Mouse (Mus musculus) NIH3T3 (cell line): ENCODE data around the gene Gnb3.

Experiments
- DNase-seq: peaks from one replicate; pipeline ENCODE4 v3.0.0-alpha.2; 2012; ENCODE audit warnings: low read depth

Gene Gnb3

GRCm38 (mm10) chr6:124840241-124841167 lies at the start of gene Gnb3:
Gene Gnb3 (minus strand): TSS chr6:124840275.
- DNase-seq = no peak

GRCm38 (mm10) chr6:124888555-124889125 lies 48.6 kb upstream of the Gnb3 start:
- DNase-seq = no peak

GRCm38 (mm10) chr6:124887986-124888385 lies 47.9 kb upstream of the Gnb3 start, which contains the start of gene Cd4:
Gene Cd4 (minus strand): TSS chr6:124888221.
- DNase-seq = no peak

GRCm38 (mm10) chr6:124885956-124886381 lies 45.9 kb upstream of the Gnb3 start:
- no peak for DNase-seq

DNA sequence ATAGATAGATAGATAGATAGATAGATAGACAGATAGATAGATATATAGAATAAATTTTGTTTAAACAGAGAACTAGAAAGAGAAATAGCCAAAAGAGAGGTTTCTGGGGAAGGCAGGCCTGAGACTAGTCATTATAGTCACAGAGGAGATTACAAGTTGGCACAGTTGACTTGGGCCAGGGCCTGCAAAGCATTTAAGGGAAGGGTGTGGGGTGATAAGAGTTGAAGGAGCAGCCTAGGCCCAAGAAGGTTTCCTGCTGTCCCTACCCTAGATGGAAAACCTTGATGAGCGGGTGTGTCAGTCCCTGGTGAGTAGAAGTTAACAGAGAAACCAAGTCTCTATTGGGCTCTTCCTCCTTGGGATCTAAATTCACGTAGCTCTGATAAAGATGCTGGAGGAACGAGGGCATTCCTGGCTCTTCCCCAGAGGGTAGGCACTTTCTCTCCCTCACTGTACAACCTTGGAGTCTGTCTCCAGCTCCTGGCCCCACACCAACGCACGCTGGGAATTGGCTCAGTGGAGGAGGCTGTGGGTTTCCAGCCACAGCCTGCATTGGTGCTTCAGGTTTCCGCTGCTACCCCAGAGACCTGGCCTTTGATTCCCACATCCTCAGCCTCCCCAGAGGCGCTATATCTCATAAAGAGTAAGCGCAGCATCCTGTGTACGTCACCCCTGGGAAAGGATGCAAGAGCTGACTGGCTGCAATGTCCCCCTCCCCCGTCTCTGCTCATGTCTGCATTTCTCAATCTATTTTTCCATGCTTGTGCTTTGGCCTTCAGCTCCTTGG lies 44.8 kb upstream of the Gnb3 start:
- no peak for DNase-seq

DNA sequence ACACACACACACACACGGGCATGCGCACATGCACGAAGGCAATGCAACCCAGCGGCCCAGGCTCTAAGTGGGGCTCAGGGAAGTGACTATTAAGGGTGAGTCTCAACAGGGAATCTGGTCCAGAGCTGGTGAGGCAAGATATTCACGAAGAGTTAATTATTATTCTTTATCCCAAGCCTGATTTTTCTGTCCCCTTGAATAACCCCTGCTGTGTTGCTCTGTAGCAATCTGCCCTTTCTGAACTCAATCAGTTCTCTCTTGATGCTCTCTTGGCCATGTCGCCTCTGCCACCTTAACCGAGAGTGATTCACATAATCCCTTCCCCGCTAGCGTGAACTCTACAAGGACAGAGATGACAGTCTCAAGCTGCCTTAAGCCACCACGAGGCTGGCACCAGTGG lies 43.3 kb upstream of the Gnb3 start:
- DNase-seq = no peak

GRCm38 (mm10) chr6:124881821-124882220 lies 41.7 kb upstream of the Gnb3 start:
- no peak for DNase-seq

GRCm38 (mm10) chr6:124879390-124879789 lies 39.3 kb upstream of the Gnb3 start:
- DNase-seq = no peak

GRCm38 (mm10) chr6:124874348-124874747 lies 34.3 kb upstream of the Gnb3 start:
- no peak for DNase-seq

DNA sequence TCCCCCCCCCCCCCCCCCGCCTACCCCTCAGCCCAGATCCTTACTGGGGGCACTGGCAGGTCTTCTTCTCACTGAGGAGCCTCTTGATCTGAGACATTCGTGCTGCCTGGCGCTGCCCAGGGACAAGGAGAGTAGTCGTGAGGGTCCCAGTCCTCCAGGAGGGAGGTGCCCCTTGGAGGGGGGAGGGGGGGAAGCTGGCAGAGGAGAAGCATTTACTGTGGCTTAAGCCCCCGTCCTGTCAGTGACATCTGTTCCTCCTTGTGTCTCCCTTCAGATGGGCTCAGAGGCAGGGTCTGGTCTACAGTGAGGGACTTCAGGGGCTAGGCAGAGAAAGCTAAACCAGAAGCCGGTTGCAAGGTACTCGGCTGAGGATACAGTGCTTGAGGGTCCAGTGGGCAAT lies 26.5 kb upstream of the Gnb3 start:
- no peak for DNase-seq

GRCm38 (mm10) chr6:124865766-124866362 lies 25.8 kb upstream of the Gnb3 start:
- DNase-seq = no peak

DNA sequence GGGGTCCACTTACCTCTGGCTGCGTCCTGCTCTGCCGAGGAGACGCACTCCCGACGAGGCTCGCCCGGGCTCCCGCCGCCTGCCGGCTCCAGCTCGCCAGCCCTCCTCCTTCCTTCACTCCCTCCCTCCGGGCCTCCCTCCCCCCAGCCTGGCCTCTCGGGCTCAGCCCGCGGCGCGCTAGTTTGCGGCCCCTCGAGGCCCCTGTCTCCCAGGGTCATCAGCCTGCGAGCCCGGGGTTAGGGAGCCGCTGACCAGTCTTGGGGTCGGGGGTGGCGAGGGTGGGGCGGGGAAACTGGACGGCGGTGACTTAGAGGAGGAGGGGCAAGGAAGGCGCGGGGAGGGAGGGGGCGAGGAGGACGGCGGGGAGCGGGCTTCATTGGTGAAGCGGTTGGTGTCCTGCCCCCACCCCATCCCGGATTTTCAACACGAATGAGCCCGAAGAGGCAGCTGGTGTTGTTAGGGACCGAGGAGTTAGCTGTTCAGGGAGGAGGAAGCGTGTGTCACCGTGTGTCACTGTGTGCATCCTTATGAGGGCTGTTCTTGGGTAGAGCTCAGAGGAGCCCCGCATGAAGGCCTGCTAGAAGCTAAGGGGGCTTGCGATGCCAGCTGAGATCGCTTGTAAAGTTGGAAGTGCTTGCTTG lies 23.7 kb upstream of the Gnb3 start, which contains the start of gene Gpr162:
Gene Gpr162, minus strand, starts transcription at position 326 of the 641 bp plus-strand sequence.
- DNase-seq = peak; percentile 69

GRCm38 (mm10) chr6:124863125-124863657 lies 23.1 kb upstream of the Gnb3 start:
- DNase-seq = no peak

DNA sequence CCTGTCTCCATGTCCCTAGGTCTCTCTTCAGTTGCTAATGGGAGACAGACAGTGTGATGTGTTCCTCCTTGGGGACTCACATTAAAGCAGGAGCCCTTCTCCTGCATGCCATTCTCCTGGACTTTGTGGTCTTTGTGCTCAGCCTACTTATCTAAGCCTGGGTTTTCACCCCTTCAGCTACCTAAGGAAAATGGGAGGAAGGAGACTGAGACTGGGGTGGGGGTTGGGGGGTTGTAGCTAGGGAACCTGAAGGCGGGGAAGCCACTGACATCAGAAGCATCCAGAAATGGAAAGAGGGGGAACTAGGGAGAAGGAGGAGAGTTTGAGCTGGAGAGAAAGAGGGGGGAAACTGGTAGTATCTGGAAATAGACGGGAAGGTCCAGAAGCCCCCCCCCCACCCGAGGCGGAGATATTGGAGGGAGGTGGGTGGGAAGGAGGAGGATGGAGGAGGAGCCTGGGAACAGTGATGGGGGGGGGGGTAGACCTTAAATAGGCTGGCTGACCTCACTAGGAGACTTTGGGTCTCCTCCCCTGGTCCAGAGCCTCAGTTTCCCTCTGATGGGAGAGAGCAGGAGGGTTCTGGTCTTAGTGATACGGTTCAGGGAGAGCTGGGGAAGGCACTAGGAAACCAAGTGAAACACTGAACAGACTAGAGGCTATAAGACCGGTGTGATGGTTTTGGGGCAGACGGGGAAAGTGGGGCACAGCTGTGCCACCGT lies 22.5 kb upstream of the Gnb3 start:
- DNase-seq = no peak

GRCm38 (mm10) chr6:124861802-124862201 lies 21.7 kb upstream of the Gnb3 start:
- no peak for DNase-seq

DNA sequence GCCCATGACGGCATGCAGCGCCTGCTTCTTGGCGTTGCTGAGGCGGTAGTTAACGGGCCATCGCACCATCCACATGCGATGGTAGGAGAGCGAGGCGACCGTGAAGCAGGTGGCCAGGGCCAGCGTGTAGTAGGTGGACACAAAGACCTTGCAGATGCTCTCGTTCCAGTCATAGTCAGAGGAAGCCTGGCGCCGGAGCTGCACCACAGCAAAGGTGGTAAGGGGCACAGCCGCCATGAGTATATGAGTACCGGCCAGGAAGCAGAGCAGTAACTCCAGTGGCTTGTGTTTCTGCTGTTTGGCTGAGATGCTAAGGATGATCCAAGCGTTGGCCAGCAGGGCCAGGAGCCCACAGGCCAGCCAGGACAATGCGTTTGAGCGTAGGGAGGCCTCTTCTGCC lies 21.2 kb upstream of the Gnb3 start:
- DNase-seq = no peak

- no peak for DNase-seq
These were observed 20.4 kb upstream of the Gnb3 start for GRCm38 (mm10) chr6:124860511-124860910.

DNA sequence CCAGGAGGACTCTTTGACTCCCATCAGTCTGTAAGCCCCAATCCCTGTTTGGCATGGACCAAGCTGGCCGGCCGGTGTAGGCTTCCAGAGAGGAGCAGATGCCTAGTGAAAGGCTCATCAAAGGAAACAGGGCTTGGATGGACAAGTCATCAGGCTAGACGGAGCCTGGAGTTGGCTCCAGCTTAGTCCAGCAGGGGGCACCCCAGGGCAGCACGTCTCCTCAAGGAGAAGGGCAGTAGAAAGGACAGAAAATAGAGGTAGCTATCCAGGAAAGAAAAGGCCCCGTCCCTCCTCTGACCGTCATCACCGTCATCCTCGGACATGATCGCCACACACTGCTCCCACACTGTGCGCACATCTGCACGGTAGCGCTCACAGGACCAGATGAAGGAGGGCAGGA lies 19.6 kb upstream of the Gnb3 start:
- DNase-seq = peak; percentile 95

DNA sequence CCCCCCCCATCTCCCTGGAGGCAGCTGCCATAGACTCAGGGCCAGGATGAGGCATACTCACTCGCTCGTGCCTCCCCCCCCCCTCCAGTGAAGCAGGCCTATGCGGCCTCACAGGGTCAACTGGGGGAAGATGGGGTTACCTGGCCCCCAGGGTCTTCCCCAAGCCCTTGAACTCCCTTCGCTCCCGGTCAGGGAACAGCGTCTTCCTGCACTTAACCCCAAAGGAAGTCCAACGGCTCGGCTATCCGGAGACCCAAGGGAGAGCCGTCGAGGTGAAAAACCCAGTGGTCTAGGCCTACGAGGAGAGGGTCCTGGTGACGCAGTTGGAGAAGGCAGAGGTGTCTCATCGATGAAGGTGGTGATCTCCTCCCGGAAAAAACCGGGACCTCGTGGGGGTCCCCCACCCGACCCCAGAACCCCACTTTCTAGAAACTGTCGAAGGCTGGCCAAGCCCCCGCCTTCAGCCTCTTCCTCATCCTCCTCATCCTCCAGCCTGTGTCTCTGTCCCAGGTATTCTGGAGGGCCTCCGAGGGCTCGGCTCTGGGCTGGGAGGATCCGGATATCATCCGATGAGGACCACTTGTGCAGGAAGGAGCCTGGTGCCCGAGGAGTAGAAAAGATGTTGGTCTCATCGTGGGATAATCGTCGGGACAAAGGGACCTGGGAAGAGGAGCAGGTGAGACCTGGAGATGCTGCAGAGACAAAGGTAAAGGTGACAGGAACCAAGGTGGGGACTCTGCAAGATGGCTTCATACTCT lies 18.7 kb upstream of the Gnb3 start:
- no peak for DNase-seq
